Mouse (Mus musculus) lung, adult 2 months (tissue): ENCODE data around the gene Mecom.

Experiments
- CTCF ChIP-seq: fragments of 200-500 bp; IDR thresholded peaks from 2 replicates; pipeline ENCODE4 v1.5.1; 2011; ENCODE audit warnings: mild to moderate bottlenecking, low read length, control low read depth; ENCODE audit not compliant: insufficient read depth
- POLR2A ChIP-seq: fragments of 200-500 bp; IDR thresholded peaks from 2 replicates; pipeline ENCODE4 v1.6.1; 2011; ENCODE audit warnings: low read depth, mild to moderate bottlenecking, control low read depth, low read length, borderline replicate concordance; ENCODE audit errors: extremely low read depth

DNA sequence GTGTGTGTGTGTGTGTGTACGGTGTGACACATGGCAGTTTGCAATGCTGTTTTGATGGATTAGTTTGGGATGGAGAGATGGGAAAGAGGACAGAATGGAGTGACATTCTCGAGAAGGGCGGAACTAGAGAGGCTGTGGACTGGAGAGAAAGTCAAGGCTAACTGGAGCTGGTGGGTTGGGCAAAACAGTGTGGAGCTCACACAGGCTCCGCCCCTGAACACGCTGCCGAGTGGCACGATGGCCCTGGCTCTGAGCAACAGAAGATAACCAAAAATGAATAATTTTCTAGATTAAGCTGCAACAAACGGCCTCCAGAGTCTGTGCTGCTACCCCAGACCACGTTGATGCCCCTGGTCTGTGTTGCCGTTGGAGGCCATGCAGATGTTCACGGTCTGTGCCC is 12.0 kb downstream of the Mecom start:
- TF ChIP-seq CTCF = no peak
- TF ChIP-seq POLR2A = no peak
